Mouse (Mus musculus) stomach, postnatal 0 days (tissue): ENCODE measurements around the gene Gm28308.

ENCODE experiments used
- CTCF ChIP-seq: IDR thresholded peaks from 2 replicates; pipeline ENCODE4 v1.5.1; 2016; ENCODE audit warnings: antibody characterized with exemption, low read depth, mild to moderate bottlenecking, moderate library complexity
- EP300 ChIP-seq: optimal IDR thresholded peaks from 2 replicates; pipeline ENCODE3; 2016; ENCODE audit warnings: antibody characterized with exemption

DNA sequence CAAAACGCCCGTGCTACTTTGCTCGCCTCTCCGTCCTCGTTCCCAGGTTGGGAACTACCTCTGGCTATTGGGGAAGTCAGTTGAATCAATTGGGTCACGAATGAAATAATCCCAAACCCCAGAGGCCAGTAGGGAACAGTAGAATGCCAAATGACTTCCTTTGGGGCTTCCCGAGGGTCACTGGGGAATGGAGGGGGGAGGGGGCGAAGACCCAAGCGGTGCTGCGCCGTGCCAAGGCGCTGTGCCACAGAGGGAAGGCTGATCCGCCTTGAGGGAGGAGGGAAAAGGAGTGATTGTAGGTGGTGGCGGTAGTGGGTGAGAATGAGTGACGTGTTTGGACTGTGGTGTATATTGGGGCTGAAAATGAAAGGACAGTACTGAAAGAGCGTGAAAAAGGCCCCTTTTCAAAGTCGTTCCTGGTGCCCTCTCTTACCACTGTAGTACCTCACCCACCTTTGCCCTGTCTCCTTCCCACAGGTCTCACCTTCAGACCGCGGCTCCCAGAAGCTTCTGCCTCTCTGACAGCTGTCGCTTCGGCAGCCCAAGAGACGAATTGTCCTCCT is 502 bp downstream of the Gm28308 start:
- no peak for TF ChIP-seq EP300
- no peak for TF ChIP-seq CTCF
